Mouse (Mus musculus) stomach, embryonic 16.5 days (tissue): ENCODE results near the gene Pcgf5. TPM values are rescaled to one million over a fixed set of nuclear protein-coding genes. Genes with fewer than 3 reads are reported as not detected.
A peak's percentile ranks its signal among the peaks of the same experiment; 100 is the strongest.

Experiments
- ATAC-seq: fragments of 200-750 bp; cut with Nextera tagmentation; 2 replicates; pipeline ENCODE4 v1.8.0; 2017; ENCODE audit warnings: moderate number of reproducible peaks, moderate TSS enrichment; ENCODE audit not compliant: insufficient read depth, low FRiP score
- H3K27ac ChIP-seq: fragments of 300-500 bp; sonication (generic); 2 replicates; pipeline ENCODE4 v1.5.1; 2014; ENCODE audit warnings: low read length
- H3K27me3 ChIP-seq: fragments of 300-500 bp; sonication (generic); 2 replicates; pipeline ENCODE4 v1.6.1; 2014; ENCODE audit warnings: low read length, control low read depth, mixed read lengths; ENCODE audit not compliant: control insufficient read depth, insufficient read depth
- H3K36me3 ChIP-seq: fragments of 300-500 bp; sonication (generic); 2 replicates; pipeline ENCODE4 v1.6.1; 2014; ENCODE audit warnings: low read length; ENCODE audit not compliant: control insufficient read depth, insufficient read depth
- H3K4me1 ChIP-seq: fragments of 300-500 bp; sonication (generic); 2 replicates; pipeline ENCODE4 v1.6.1; 2014; ENCODE audit warnings: low read length, control low read depth, mixed read lengths; ENCODE audit not compliant: control insufficient read depth, insufficient read depth
- H3K4me2 ChIP-seq: fragments of 300-500 bp; sonication (generic); 2 replicates; pipeline ENCODE4 v1.6.1; 2014; ENCODE audit warnings: low read depth, low read length, mixed read lengths
- H3K4me3 ChIP-seq: fragments of 300-500 bp; sonication (generic); replicated peaks from 2 replicates; pipeline ENCODE4 v1.5.1; 2014; ENCODE audit warnings: mild to moderate bottlenecking, low read length
- H3K9ac ChIP-seq: fragments of 300-500 bp; sonication (generic); 2 replicates; pipeline ENCODE4 v1.6.1; 2014; ENCODE audit warnings: low read length
- H3K9me3 ChIP-seq: fragments of 300-500 bp; sonication (generic); replicated peaks from 2 replicates; pipeline ENCODE4 v1.6.1; 2016; ENCODE audit warnings: low read length, control low read depth; ENCODE audit not compliant: control insufficient read depth
- WGBS: fragments of 180-500 bp; shearing (Covaris S2); extraction: QIAGEN DNeasy Blood & Tissue Kit; methylation state at CpG from one replicate; pipeline ENCODE4 v1.1.7; 2014; 5-methylcytosine and 5-hydroxymethylcytosine counted together
- polyA plus RNA-seq: library from polyadenylated mRNA; unstranded; fragments of >200 nt; fragmentation: Nextera tagmentation; extraction: Ambion mirVana; gene quantifications from 2 replicates; pipeline ENCODE4 v1.2.1, GENCODE M21; 2015

The Pcgf5 gene
- polyA plus RNA-seq, 1 experiment from 2014 or later: 12.7 TPM

- WGBS: 63% methylated on average over 3 of the region's 3 CpGs
- Histone ChIP-seq H3K4me3 (no peak overlapping the region), H3K27ac (no peak overlapping the region), H3K4me2 (no peak overlapping the region), H3K9me3 (no peaks in the 10 kb centered on the region), H3K4me1 (no peaks in the 10 kb centered on the region), H3K27me3 (no peaks in the 10 kb centered on the region), H3K36me3 (no peaks in the 10 kb centered on the region), H3K9ac (no peak overlapping the region)
- ATAC-seq: no peak
Observed at GRCm38 (mm10) chr19:36495555-36495954, 147.4 kb downstream of the Pcgf5 start.

- Histone ChIP-seq H3K27me3 (no peaks in the 10 kb centered on the region), H3K4me2 (no peak overlapping the region), H3K36me3 (no peaks in the 10 kb centered on the region), H3K4me1 (no peaks in the 10 kb centered on the region), H3K4me3 (no peak overlapping the region), H3K9ac (no peak overlapping the region), H3K27ac (no peak overlapping the region), H3K9me3 (no peaks in the 10 kb centered on the region)
- ATAC-seq: no peak
- 68% methylated on average over 4 of the region's 4 CpGs for WGBS
Observed at GRCm38 (mm10) chr19:36496532-36496931, 148.4 kb downstream of the Pcgf5 start.

GRCm38 (mm10) chr19:36497067-36497466 lies 149.0 kb downstream of the Pcgf5 start:
- no peak overlapping the region for H3K4me2 ChIP-seq
- H3K9me3 ChIP-seq: no peaks in the 10 kb centered on the region
- no peaks in the 10 kb centered on the region for H3K4me1 ChIP-seq
- WGBS: 68% methylated on average over 4 of the region's 4 CpGs
- no peaks in the 10 kb centered on the region for H3K27me3 ChIP-seq
- H3K9ac ChIP-seq: no peak overlapping the region
- H3K4me3 ChIP-seq: no peak overlapping the region
- H3K36me3 ChIP-seq: no peaks in the 10 kb centered on the region
- no peak overlapping the region for H3K27ac ChIP-seq
- ATAC-seq: no peak

DNA sequence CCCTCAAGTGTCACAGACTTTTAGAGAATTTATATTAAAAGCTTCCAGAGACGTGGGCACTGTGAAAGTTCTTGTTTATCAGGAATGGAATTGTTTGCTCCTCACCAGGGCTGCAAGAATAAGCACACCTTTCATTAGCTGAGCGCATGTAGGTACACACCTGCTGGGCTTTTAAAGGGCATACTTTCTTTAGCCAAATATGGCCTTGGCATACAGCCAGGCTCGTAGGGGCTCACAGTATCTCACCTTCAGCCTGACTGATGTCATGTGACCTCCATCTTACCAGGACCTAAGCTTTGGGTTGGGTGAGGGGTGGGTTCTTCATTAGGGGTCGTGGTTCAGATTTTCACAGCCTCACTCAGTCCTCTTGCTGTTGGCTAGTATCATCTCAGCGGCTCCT lies 149.6 kb downstream of the Pcgf5 start:
- H3K4me2 ChIP-seq: no peak overlapping the region
- H3K27me3 ChIP-seq: no peaks in the 10 kb centered on the region
- no peak overlapping the region for H3K27ac ChIP-seq
- 56% methylated on average over 5 of the region's 5 CpGs for WGBS
- H3K4me1 ChIP-seq: no peaks in the 10 kb centered on the region
- no peak overlapping the region for H3K4me3 ChIP-seq
- H3K9ac ChIP-seq: no peak overlapping the region
- H3K36me3 ChIP-seq: no peaks in the 10 kb centered on the region
- peak; percentile 64; the same call in 1 of the 2 replicates for ATAC-seq
- no peaks in the 10 kb centered on the region for H3K9me3 ChIP-seq

GRCm38 (mm10) chr19:36504716-36505115 lies 156.6 kb downstream of the Pcgf5 start:
- H3K36me3 ChIP-seq: no peaks in the 10 kb centered on the region
- no peaks in the 10 kb centered on the region for H3K27me3 ChIP-seq
- no peaks in the 10 kb centered on the region for H3K9me3 ChIP-seq
- 89% methylated on average over 2 of the region's 2 CpGs for WGBS
- no peak for ATAC-seq
- no peak overlapping the region for H3K9ac ChIP-seq
- H3K27ac ChIP-seq: no peak overlapping the region
- H3K4me1 ChIP-seq: no peaks in the 10 kb centered on the region
- H3K4me3 ChIP-seq: no peak overlapping the region
- H3K4me2 ChIP-seq: no peak overlapping the region

Other genes with a start within 250 kb of the Pcgf5 start
- gene Ankrd1, start 228.2 kb upstream of the Pcgf5 start, polyA plus RNA-seq: 0.50 TPM in 1 of 2 replicates, not detected in the other
- gene Hectd2, start 206.3 kb downstream of the Pcgf5 start, polyA plus RNA-seq: 2.8 and 3.3 TPM in 2 replicates